Mouse (Mus musculus) spleen, postnatal 10 days (tissue): ENCODE measurements around the gene Masp2.

ENCODE experiments used
- DNase-seq, 2 experiments: peaks; one replicate each; pipeline ENCODE4 v3.0.0; 2021 to 2022; ENCODE audit warnings: low spot score in 2 of 2

The Masp2 gene

GRCm38 (mm10) chr4:148602357-148603120 is at the start of gene Masp2:
Gene Masp2 (plus strand): TSS chr4:148602554.
- no peak for DNase-seq

GRCm38 (mm10) chr4:148557766-148558165 is 44.6 kb upstream of the Masp2 start:
- DNase-seq = no peak

GRCm38 (mm10) chr4:148558297-148559000 is 43.9 kb upstream of the Masp2 start, which contains the start of gene Exosc10:
Gene Exosc10 (plus strand): TSS chr4:148558429.
- DNase-seq = peak; percentile 84 to 92

GRCm38 (mm10) chr4:148562676-148563075 is 39.7 kb upstream of the Masp2 start:
- DNase-seq = no peak

- DNase-seq = no peak
These were observed 38.8 kb upstream of the Masp2 start for GRCm38 (mm10) chr4:148563595-148563994.

- DNase-seq = no peak
These were observed 32.2 kb upstream of the Masp2 start for GRCm38 (mm10) chr4:148570138-148570537.

- no peak for DNase-seq
These were observed 31.6 kb upstream of the Masp2 start for GRCm38 (mm10) chr4:148570693-148571295.

- DNase-seq = no peak
These were observed 29.1 kb upstream of the Masp2 start for GRCm38 (mm10) chr4:148573222-148573621.

GRCm38 (mm10) chr4:148580765-148581164 is 21.6 kb upstream of the Masp2 start:
- no peak for DNase-seq

GRCm38 (mm10) chr4:148581422-148581821 is 20.9 kb upstream of the Masp2 start:
- no peak for DNase-seq

GRCm38 (mm10) chr4:148583257-148583656 is 19.1 kb upstream of the Masp2 start:
- no peak for DNase-seq

GRCm38 (mm10) chr4:148586648-148587047 is 15.7 kb upstream of the Masp2 start:
- no peak for DNase-seq

GRCm38 (mm10) chr4:148588793-148589192 is 13.6 kb upstream of the Masp2 start:
- DNase-seq = no peak

- no peak for DNase-seq
These were observed 12.8 kb upstream of the Masp2 start for GRCm38 (mm10) chr4:148589565-148589964.

- DNase-seq = no peak
These were observed 11.8 kb upstream of the Masp2 start for GRCm38 (mm10) chr4:148590421-148591170.

GRCm38 (mm10) chr4:148591171-148591630 is 11.2 kb upstream of the Masp2 start, which contains the start of gene Srm:
Gene Srm (plus strand): TSS chr4:148591503.
- peak; percentile 92 to 98 for DNase-seq

GRCm38 (mm10) chr4:148591637-148592380 is 10.5 kb upstream of the Masp2 start:
- DNase-seq = peak in 1 of 2 experiments; percentile 30

GRCm38 (mm10) chr4:148593996-148594395 is 8.4 kb upstream of the Masp2 start:
- no peak for DNase-seq

GRCm38 (mm10) chr4:148595916-148596315 is 6.4 kb upstream of the Masp2 start:
- DNase-seq = no peak

- DNase-seq = no peak
These were observed 5.6 kb upstream of the Masp2 start for GRCm38 (mm10) chr4:148596731-148597130.

- no peak for DNase-seq
These were observed 3.5 kb upstream of the Masp2 start for GRCm38 (mm10) chr4:148598826-148599225.
